Mouse (Mus musculus) frontal cortex, adult 2 months (tissue): ENCODE results near the gene Etfbkmt. TPM values are rescaled to one million over a fixed set of nuclear protein-coding genes. Genes with fewer than 3 reads are reported as not detected.
A peak's percentile ranks its signal among the peaks of the same experiment; 100 is the strongest.
"Not testable (repeated sequence)": the region's sequence is repeated elsewhere in the genome, so short reads cannot be mapped to it uniquely, and the experiment has no call there.

Experiments
- DNase-seq, 2 experiments: peaks; one replicate each; pipeline ENCODE4 v3.0.0; 2022; ENCODE audit warnings: low spot score in 1 of 2; ENCODE audit errors: extremely low spot score in 1 of 2
- polyA plus RNA-seq: library from polyadenylated mRNA; depleted of rRNA; stranded (reverse); fragments of >200 nt; gene quantifications from 2 replicates; pipeline ENCODE4 v1.2.3, GENCODE M21; 2012; rRNA removed

The Etfbkmt gene
- polyA plus RNA-seq, 1 experiment: 5.6 TPM

DNA sequence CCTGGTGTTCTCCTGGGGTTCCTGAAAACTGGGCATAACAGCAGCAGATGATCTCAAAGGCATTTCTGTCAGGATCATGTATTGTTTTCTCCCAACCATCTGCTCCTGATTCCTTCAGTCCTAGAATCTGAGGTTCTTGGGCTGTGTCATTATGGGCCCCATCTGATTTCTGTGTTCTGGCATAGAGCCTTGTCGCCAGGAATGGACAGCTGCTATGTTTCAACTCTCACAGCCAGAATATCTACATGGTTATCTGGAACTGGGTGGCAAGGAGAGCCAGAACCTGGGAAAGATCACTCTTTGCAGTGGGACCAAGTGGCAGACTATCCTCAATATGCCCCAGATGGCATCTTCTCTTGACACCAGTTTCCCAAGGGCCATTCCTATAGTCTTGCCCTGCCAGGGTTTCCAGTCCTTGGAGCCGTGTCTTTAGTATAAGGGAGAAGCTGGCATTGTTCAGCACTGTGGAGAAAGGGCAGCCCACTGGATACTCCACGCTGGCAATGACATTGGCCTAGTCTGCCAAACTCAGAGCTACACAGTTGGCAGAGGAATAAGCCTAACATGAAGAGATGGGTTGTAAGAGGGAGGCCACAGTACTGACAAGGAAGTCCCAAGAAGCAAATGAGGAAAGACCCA lies 35.4 kb downstream of the Etfbkmt start:
- no peak for DNase-seq

GRCm38 (mm10) chr6:149179064-149179463 lies 39.4 kb downstream of the Etfbkmt start:
- no peak for DNase-seq

- DNase-seq: no peak
These were observed 44.4 kb downstream of the Etfbkmt start for GRCm38 (mm10) chr6:149184007-149184406.

GRCm38 (mm10) chr6:149187371-149187770 lies 47.7 kb downstream of the Etfbkmt start:
- no peak for DNase-seq

DNA sequence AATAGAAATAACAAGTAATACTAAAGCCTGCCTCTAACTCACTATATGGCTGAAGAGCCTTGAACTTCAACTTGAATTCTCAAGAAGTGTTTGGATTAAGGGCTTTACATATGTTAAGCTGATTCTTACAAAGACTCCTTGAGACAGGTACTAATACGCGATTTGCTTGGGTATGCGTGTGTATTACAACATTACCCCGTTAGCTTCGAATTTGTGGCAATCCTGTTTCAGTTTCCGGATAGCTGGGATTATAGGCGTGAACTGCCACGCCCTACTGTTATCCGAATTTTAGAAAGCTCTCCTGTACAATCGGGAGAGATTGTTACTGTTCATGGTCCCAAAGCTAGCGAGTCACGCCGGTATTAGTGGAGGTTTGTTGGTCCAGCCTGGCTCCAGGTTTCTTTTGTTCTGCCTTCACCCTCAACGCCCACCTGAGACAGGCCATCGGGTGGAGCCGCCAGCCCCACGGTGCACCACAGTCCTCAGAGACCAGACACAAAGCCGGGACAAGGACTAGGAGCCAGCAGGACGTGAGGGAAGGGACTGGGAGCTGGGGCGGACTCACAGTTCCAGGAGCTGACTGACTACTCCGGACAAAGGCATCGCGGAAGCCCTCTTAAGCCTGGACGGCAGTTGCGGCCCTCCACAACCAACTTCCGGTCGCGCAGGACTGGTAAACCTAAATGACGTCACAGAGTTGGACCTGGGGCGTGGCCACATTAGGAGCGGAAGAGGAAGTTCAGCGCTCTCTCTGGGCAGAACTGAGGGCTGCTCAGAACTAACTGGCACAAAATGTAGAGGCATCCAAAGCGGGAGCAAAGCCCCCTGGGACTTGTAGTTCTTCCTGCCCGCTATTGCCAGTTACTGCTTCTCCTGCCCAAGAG lies 48.6 kb downstream of the Etfbkmt start, which contains the start of gene Amn1:
TSS of gene Amn1 (minus strand) at position 672 of the 884 bp plus-strand sequence.
- DNase-seq: peak; percentile 96

- DNase-seq: no peak
These were observed 49.2 kb downstream of the Etfbkmt start for GRCm38 (mm10) chr6:149188925-149189257.

GRCm38 (mm10) chr6:149189340-149189922 lies 49.8 kb downstream of the Etfbkmt start:
- no peak for DNase-seq

- not testable (repeated sequence) for DNase-seq
These were observed 52.3 kb downstream of the Etfbkmt start for GRCm38 (mm10) chr6:149191951-149192350.

GRCm38 (mm10) chr6:149193276-149193905 lies 53.7 kb downstream of the Etfbkmt start:
- DNase-seq: no peak

DNA sequence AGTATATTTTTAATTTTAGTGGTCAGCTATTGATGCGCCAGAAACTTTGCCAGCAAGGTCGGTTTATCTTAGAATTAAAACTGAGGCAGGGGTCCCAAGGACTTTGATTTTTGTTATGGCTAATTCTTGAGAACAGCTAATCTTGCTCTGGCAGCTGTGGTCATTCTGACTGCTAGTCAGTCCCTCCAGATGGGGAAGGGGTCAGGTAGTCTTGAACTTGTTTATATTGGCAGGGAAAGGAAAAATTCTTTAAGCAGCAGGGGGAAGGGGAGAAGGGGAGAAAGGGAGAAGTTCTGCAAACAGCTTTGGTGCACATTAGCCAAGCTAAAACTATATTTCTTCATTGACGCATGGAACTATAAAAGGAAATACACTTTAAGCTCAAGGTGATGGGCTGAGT lies 57.5 kb downstream of the Etfbkmt start:
- DNase-seq: no peak

GRCm38 (mm10) chr6:149198572-149198971 lies 58.9 kb downstream of the Etfbkmt start:
- no peak for DNase-seq

Other genes starting within 250 kb of the Etfbkmt start
- gene Caprin2, start 243.6 kb upstream of the Etfbkmt start, polyA plus RNA-seq: 18.4 and 19.4 TPM in 2 replicates
- gene Sinhcaf, start 193.4 kb upstream of the Etfbkmt start, polyA plus RNA-seq: 2.3 and 2.7 TPM in 2 replicates
- 23.1 and 24.1 TPM in 2 replicates for gene Dennd5b, start 38.2 kb upstream of the Etfbkmt start, polyA plus RNA-seq
- not detected in 2 replicates for gene Gm10203, start 9.7 kb upstream of the Etfbkmt start, polyA plus RNA-seq
- gene Amn1, start 48.9 kb downstream of the Etfbkmt start, polyA plus RNA-seq: 26.6 and 32.6 TPM in 2 replicates
- gene Resf1, start 169.6 kb downstream of the Etfbkmt start, polyA plus RNA-seq: 6.3 and 6.7 TPM in 2 replicates